Mouse (Mus musculus) cortical plate, adult 2 months (tissue): ENCODE data around the gene Tnfrsf1a. TPM values are rescaled to one million over a fixed set of nuclear protein-coding genes. Genes with fewer than 3 reads are reported as not detected.
"Not testable (repeated sequence)": the region's sequence is repeated elsewhere in the genome, so short reads cannot be mapped to it uniquely, and the experiment has no call there.

Experiments used
- H3K27ac ChIP-seq: fragments of 200-500 bp; 2 replicates; pipeline ENCODE4 v1.5.1; 2012; ENCODE audit warnings: low read length, control low read depth, inconsistent platforms; ENCODE audit not compliant: insufficient read depth
- H3K4me1 ChIP-seq: fragments of 200-500 bp; 2 replicates; pipeline ENCODE4 v1.6.1; 2011; ENCODE audit warnings: low read length; ENCODE audit not compliant: control insufficient read depth, insufficient read depth
- H3K4me3 ChIP-seq: fragments of 200-500 bp; 2 replicates; pipeline ENCODE4 v1.5.1; 2011; ENCODE audit warnings: mild to moderate bottlenecking, low read length, control low read depth; ENCODE audit not compliant: insufficient read depth
- CTCF ChIP-seq: fragments of 200-500 bp; IDR thresholded peaks from 2 replicates; pipeline ENCODE4 v1.5.1; 2011; ENCODE audit warnings: mild to moderate bottlenecking, control low read depth, low read length; ENCODE audit not compliant: insufficient read depth; ENCODE audit errors: extremely low read depth
- POLR2A ChIP-seq: fragments of 200-500 bp; IDR thresholded peaks from 2 replicates; pipeline ENCODE4 v1.6.1; 2011; ENCODE audit warnings: mild to moderate bottlenecking, low read length, control low read depth; ENCODE audit not compliant: insufficient read depth; ENCODE audit errors: extremely low read depth
- polyA plus RNA-seq: library from polyadenylated mRNA; depleted of rRNA; stranded (reverse); fragments of >200 nt; gene quantifications from 2 replicates; pipeline ENCODE4 v1.2.3, GENCODE M21; 2012; rRNA removed

Gene Tnfrsf1a
- polyA plus RNA-seq = 13.6 and 14.9 TPM in 2 replicates

GRCm38 (mm10) chr6:125348721-125349574 is at the start of gene Tnfrsf1a:
Tnfrsf1a (plus strand) TSS chr6:125349362.
- Histone ChIP-seq H3K27ac (peak within 1 kb of the TSS; percentile 68), H3K4me3 (peak within 1 kb of the TSS; percentile 39), H3K4me1 (no peaks in the 10 kb centered on the region)
- TF ChIP-seq CTCF (no peak), POLR2A (no peak)

DNA sequence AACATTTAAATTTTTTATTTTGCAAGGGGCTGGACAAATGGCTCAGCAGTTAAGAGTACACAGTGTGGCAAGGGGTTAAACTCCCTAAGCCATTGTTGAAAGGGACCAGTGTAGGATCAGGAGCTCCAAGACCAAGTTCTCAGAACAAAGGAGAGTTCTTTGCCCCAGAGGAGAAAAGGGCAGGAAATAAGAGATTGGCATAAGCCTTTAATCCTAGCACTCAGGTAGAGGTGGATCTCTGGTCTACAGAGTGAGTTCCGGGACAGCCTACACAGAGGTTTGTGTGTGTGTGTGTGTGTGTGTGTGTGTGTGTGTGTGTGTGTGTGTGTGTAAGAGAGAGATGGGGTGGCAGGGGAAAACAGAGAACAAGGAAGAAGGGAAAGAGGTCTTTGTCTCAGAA is 48.2 kb upstream of the Tnfrsf1a start:
- Histone ChIP-seq H3K4me1 (no peaks in the 10 kb centered on the region), H3K4me3 (no peak overlapping the region), H3K27ac (no peak overlapping the region)
- TF ChIP-seq CTCF (no peak), POLR2A (no peak)

- Histone ChIP-seq H3K4me3 (no peak overlapping the region), H3K27ac (no peak overlapping the region), H3K4me1 (no peaks in the 10 kb centered on the region)
- TF ChIP-seq POLR2A = no peak
- no peak for TF ChIP-seq CTCF
These were observed 46.8 kb upstream of the Tnfrsf1a start for GRCm38 (mm10) chr6:125302231-125302982.

GRCm38 (mm10) chr6:125303242-125303641 is 45.9 kb upstream of the Tnfrsf1a start:
- Histone ChIP-seq H3K27ac (no peak overlapping the region), H3K4me3 (no peak overlapping the region), H3K4me1 (no peaks in the 10 kb centered on the region)
- TF ChIP-seq CTCF = no peak
- TF ChIP-seq POLR2A = no peak

DNA sequence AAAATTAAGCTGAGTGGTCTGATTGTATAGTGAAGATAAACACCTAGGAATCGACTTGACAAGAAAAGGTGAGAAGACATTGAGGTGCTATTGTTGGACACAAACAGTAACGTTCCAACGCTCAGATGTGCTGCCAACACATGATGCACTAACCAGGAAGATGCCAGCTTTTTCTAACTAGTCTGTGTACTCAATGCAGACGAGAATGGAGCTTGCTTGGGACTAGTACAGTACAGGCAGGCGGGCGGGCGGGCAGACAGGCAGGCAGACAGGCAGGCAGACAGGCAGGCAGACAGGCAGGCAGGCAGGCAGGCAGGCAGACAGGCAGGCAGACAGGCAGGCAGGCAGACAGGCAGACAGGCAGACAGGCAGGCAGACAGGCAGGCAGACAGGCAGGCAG is 44.8 kb upstream of the Tnfrsf1a start:
- not testable (repeated sequence) for H3K27ac ChIP-seq, H3K4me1 ChIP-seq, H3K4me3 ChIP-seq

- TF ChIP-seq CTCF (no peak), POLR2A (no peak)
- Histone ChIP-seq H3K4me1 (no peaks in the 10 kb centered on the region), H3K4me3 (no peak overlapping the region)
These were observed 43.7 kb upstream of the Tnfrsf1a start for GRCm38 (mm10) chr6:125305465-125305864.

DNA sequence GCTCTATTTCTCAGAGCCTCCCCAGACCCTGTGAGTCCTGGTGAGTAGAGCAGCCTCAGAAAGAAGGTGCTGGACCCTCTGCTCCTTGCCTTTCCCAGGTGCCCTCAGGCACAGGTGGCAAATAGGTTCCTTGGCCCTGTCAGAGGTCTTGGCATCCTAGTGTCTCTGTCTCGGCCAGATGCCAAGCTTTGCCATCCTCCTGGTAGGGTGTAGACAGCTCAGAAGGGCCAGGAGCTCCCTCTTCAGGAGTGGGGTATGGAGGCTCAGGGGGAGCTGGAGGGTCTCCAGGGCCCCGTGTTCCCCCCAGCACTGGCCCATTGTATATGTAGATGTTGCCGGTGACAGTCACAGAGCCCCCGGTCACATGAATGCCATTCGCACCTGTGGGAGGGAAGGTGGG is 42.1 kb upstream of the Tnfrsf1a start:
- no peak for TF ChIP-seq POLR2A
- no peak for TF ChIP-seq CTCF
- Histone ChIP-seq H3K4me1 (no peaks in the 10 kb centered on the region), H3K27ac (no peak overlapping the region), H3K4me3 (no peak overlapping the region)

More at GRCm38 (mm10) chr6:125305465-125305864, 43.7 kb upstream of the Tnfrsf1a start:
- no peak overlapping the region for H3K27ac ChIP-seq

DNA sequence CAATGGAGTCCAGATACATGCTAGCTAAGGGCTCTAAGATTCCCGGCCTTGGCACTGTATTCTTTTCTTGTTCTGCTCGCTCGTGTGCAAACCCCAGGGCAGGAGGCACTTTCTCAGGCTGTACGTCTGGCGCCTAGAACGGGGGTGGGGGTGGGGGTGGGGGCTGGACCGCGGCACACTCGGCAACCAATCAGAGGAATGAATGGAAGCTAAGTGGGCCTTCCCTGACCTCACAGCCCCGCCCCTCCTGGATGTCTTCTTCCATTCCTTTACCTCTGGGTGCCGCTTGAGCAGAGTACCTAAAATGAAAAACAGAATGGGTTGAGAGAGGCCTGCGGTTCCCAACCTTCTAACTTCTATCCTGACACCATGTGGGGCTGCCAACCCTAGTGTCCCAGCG is 40.2 kb upstream of the Tnfrsf1a start:
- H3K4me3 ChIP-seq = no peak overlapping the region
- H3K27ac ChIP-seq = no peak overlapping the region
- no peaks in the 10 kb centered on the region for H3K4me1 ChIP-seq
- TF ChIP-seq POLR2A (no peak), CTCF (no peak)

- Histone ChIP-seq H3K27ac (no peak overlapping the region), H3K4me3 (no peak overlapping the region), H3K4me1 (peaks cover 2% of the 10 kb centered on the region; the same call in 1 of the 2 replicates)
- TF ChIP-seq CTCF = no peak
- TF ChIP-seq POLR2A = no peak
These were observed 39.8 kb upstream of the Tnfrsf1a start for GRCm38 (mm10) chr6:125309406-125309805.

DNA sequence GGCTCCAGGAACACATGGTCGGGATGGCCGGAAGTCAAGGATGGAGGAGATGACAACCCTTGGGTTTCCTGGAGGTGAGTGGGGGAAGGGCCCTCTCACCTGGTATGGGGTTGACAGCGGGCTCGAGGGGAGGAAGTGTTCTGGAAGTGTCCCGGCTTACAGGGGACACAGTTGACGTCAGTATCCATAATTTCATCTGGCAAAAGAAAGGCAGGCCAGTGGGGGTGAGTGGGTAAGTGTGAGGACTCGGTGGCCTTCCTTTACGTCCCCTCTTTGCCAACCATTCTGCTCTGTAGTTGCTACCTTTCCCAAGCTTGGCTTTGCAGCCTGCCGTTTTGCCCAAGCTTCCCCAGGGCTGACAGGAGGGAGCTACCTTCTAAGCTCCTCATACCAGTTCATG is 37.0 kb upstream of the Tnfrsf1a start:
- Histone ChIP-seq H3K27ac (no peak overlapping the region), H3K4me3 (no peak overlapping the region), H3K4me1 (peaks cover 2% of the 10 kb centered on the region; the same call in 1 of the 2 replicates)
- TF ChIP-seq POLR2A (no peak), CTCF (no peak)
